Mouse (Mus musculus) retina, embryonic 14.5 days (tissue): Measurements from ENCODE around the gene Speer4d.
A peak's percentile ranks its signal among the peaks of the same experiment; 100 is the strongest.
"Not testable (repeated sequence)": the region's sequence is repeated elsewhere in the genome, so short reads cannot be mapped to it uniquely, and the experiment has no call there.

Experiments
- DNase-seq: peaks from one replicate; pipeline ENCODE4 v3.0.0-alpha.2; 2015; ENCODE audit warnings: low spot score

Gene Speer4d

GRCm38 (mm10) chr5:15618764-15619163 is at the start of gene Speer4d:
Speer4d (plus strand) TSS chr5:15619064.
- not testable (repeated sequence) for DNase-seq

DNA sequence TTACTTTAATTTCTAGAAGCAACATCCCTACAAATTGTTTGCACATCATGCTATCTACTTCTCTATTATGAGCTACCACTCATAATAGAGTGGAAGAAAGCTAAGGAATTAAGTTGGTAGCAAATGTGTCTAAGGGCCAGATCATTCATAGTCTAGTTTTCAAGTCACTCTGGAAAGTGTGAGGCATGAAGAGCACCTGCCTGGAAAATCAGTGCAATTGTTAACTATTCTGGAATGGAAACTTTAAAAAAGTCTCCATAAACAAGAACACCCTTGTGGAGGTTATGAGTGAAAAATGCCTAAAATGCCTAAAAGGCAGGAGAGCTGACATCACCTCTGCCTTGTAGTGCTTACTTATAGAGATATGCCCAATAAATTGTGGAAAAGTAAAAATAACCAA is 45.1 kb upstream of the Speer4d start:
- not testable (repeated sequence) for DNase-seq

GRCm38 (mm10) chr5:15577033-15577432 is 41.8 kb upstream of the Speer4d start, which contains the start of gene Gm21083:
Gm21083 (plus strand) TSS chr5:15577333.
- not testable (repeated sequence) for DNase-seq

GRCm38 (mm10) chr5:15586351-15586750 is 32.5 kb upstream of the Speer4d start:
- DNase-seq = not testable (repeated sequence)

DNA sequence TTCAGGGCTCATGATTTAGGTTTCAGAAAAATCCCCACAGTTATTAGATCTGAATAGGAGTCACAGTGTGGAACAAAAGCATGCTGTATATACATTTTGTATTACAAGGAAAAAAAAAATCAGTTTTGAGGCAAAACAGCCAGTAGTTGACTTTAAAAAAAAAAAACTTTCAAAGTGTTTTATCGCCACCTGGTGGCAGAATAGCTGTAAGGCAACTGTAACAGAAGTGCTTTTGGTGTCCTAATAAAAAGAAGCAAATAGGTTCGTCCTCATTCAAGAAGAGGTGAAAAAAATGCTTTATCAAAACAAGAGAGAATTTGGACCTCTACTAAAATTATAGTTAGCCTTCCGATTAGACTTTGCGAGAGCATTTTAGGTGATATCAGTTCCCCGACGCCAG is 30.6 kb upstream of the Speer4d start:
- peak; percentile 74 for DNase-seq

DNA sequence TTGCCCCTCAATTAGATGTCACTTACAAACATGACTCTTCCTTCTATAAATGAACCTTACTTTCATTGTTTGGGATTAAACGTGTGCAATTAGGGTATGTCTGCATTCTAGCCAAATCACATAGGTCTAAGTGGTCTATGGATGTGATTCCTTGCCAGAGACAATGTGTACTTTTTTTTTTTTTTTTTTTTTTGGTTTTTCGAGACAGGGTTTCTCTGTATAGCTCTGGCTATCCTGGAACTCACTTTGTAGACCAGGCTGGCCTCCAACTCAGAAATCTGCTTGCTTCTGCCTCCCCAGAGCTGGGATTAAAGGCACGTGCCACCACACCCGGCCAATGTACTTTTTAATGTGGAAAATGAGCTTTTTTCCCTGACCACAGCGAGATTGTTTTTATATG is 28.2 kb upstream of the Speer4d start:
- DNase-seq = not testable (repeated sequence)

GRCm38 (mm10) chr5:15591577-15591976 is 27.3 kb upstream of the Speer4d start:
- DNase-seq = peak; percentile 1

- not testable (repeated sequence) for DNase-seq
Measured at GRCm38 (mm10) chr5:15598831-15599230, 20.0 kb upstream of the Speer4d start.

- peak; percentile 1 for DNase-seq
Measured at GRCm38 (mm10) chr5:15600342-15600741, 18.5 kb upstream of the Speer4d start.

GRCm38 (mm10) chr5:15601481-15601880 is 17.4 kb upstream of the Speer4d start:
- DNase-seq = peak; percentile 1

DNA sequence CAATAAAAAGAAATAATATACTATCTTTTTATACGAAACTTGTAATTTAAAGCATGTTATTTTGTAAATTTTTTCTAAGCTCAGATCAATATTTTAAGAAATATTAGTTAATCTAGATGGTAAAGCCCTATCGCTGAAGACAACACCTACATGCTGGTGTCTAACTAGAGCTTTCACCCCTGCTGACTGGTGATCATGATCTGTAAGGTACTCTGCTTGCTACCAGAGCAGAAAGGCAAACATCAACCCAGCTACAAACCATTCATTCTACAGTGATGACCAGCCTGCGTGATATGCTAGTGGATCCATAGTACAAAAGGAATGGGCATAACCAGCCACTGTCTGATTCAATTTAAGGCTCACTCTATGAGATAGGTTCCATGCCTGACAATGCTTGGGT is 16.9 kb upstream of the Speer4d start:
- not testable (repeated sequence) for DNase-seq

DNA sequence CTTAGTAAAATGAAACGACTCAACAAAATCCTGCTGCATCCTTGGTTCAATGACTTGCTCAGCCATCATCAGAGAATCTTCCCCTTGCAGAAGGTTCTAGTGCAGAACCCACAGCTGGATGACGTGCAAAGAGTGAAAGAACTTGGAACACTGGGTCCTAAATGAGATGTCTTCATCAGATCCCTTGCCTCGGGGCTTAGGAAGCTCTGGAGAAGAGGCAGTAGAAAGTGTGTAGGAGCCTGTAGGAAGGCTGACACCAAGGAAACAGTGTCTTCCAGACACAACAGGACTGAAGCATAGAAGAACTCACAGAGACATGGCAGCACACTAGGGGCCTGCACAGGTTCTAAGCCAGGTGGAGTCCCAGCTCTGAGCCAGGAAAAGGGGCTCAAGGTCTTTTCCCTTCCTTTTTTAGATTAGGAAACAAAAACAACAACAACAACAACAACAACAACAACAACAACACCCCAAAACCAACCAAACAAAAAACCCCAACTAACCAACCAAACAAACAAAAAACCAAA is 16.4 kb upstream of the Speer4d start:
- peak; percentile 1 for DNase-seq

- DNase-seq = not testable (repeated sequence)
Measured at GRCm38 (mm10) chr5:15603008-15603407, 15.9 kb upstream of the Speer4d start.

- DNase-seq = peak; percentile 1
Measured at GRCm38 (mm10) chr5:15603585-15603984, 15.3 kb upstream of the Speer4d start.

GRCm38 (mm10) chr5:15606677-15607076 is 12.2 kb upstream of the Speer4d start:
- not testable (repeated sequence) for DNase-seq

GRCm38 (mm10) chr5:15610695-15611094 is 8.2 kb upstream of the Speer4d start:
- peak; percentile 53 for DNase-seq

GRCm38 (mm10) chr5:15616195-15616594 is 2.7 kb upstream of the Speer4d start:
- not testable (repeated sequence) for DNase-seq

GRCm38 (mm10) chr5:15628136-15628535 is 9.3 kb downstream of the Speer4d start:
- DNase-seq = not testable (repeated sequence)

DNA sequence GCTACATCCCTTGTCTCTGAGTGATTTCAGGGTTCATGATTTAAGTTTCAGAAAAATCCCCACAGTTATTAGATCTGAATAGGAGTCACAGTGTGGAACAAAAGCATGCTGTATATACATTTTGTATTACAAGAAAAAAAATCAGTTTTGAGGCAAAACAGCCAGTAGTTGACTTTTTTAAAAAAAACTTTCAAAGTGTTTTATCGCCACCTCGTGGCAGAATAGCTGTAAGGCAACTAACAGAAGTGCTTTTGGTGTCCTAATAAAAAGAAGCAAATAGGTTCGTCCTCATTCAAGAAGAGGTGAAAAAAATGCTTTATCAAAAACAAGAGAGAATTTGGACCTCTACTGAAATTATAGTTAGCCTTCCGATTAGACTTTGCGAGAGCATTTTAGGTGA is 11.2 kb downstream of the Speer4d start:
- DNase-seq = peak; percentile 42

- DNase-seq = not testable (repeated sequence)
Measured at GRCm38 (mm10) chr5:15637637-15638036, 18.8 kb downstream of the Speer4d start.

- DNase-seq = peak; percentile 39
Measured at GRCm38 (mm10) chr5:15645707-15646106, 26.8 kb downstream of the Speer4d start.

DNA sequence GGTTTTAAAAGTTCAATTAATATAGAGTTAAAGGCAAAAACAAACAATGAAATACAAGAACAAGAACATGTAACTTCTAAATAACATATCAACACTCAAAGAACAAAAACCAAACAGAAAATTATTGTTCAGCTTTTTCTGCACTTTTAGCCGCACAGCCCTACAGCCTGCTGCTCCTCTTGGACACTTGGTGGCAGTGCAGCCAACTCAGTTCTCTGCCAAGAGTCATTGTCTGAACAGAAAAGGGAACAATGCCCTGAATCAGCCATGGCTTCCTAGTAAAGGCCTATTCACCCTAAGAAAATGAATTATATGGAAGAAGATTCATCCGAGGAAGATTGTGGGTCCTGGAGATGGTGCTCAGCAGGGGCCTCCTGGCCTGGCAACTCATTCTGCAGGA is 33.5 kb downstream of the Speer4d start:
- DNase-seq = not testable (repeated sequence)

DNA sequence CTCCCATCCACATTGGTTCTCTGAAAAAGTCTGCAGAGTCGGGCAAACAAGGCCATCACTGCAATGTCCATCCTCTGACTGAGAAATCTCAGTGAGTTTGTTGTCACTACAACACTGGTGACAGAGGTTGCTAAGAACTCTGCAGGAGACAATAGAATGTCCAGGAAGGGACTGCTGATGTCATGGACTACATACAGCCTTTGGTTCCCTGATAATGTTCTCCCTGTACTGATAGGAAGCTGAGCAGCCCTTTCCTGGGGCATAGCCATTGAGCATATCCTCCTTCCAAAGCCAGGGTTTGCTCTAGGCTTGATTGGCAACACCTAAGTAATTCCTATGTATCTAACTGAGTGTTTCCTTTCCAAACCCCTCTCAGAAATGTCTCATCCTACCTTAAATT is 38.1 kb downstream of the Speer4d start, which contains the start of gene 4930572O03Rik:
4930572O03Rik (minus strand) TSS at position 101 of the 400 bp plus-strand sequence.
- not testable (repeated sequence) for DNase-seq

DNA sequence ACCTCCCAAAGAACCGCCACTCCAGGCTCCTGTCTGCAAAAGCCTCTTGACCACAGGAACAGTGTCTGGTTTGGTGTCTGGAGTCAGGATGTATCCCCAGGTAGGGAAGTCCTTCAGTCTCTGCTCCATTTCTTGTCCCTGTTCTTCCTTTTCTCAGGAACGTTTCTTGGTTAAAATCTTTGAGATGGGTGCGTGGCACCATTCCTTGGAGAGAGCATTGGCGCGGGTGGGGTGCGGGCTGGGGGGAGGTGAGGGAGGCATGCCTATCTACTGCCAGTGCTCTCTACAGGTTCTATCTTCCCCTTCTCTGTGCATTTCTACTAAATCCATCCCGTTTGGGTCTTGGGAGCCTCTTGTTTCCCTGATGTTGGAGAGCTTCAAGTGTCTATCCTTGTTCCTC is 45.0 kb downstream of the Speer4d start:
- not testable (repeated sequence) for DNase-seq
